Mouse (Mus musculus) left cerebral cortex, adult 18-20 months (tissue): ENCODE data around the gene Bphl. TPM values are rescaled to one million over a fixed set of nuclear protein-coding genes. Genes with fewer than 3 reads are reported as not detected.

Source experiments
- DNase-seq, 2 experiments: peaks; one replicate each; pipeline ENCODE4 v3.0.0; 2021 to 2022; ENCODE audit warnings: low spot score in 2 of 2, mixed read lengths in 1 of 2
- total RNA-seq, 2 experiments: library from RNA; stranded (reverse); gene quantifications; 2 replicates each; pipeline ENCODE4 v1.2.3; 2021

The Bphl gene
- total RNA-seq, 2 experiments from 2014 or later = 44.4 to 50.6 TPM

DNA sequence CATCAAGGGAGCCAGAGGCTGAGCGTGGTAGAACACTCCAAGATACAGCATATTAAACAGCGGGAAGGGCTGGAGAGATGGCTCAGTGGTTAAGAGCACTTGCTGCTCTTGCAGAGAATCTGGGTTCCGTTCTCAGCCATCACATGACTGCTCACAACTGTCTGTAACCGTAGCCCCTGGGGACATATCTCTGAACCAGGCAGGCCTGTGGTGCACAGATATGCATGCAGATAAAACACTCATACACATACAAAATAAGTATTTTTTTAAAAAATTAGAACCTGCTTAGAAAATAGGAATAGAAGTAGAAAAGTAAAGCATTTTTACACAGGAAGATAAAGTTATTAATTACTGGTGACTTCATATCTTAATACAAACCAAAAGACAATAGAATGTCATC is 81.4 kb downstream of the Bphl start:
- no peak for DNase-seq

DNA sequence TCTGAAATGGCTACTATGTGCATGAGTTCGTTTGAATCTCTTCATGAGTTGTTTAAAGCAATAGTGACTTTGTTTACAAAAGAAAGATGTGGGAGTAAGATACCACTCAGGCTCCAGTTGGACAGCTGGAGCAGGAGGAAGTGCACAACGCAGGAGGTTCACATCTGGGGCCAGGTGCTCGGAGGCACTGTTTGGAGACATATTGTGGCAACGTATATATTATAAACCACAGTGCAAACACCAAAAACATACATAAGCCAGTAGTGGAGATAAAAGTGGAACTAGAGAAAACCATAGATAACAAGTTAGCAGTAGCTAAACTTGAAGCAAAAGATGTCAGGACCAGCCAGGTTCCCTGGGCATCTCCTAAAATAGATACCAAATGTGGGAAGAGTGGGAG is 82.0 kb downstream of the Bphl start:
- DNase-seq = no peak

DNA sequence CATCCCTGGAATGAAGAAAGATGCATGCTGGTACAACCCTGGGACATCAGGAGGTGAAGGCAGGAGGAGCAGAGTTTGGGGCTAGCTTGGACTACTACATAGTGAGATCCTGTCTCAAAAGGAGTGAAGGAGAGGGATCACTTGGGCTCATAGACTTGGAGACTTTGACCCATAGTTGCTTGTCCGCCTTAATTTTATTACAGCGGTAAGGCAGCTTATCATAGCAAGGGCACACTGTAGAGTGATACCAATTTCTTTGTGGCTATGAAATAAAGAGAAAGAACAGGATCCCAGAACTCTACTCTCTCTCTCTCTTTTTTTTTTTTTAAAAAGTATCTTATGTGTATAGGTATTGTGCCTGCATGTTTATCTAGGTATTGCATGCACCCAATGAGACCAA is 83.1 kb downstream of the Bphl start:
- DNase-seq = no peak

Other genes starting within 250 kb of the Bphl start
- not detected for gene Serpinb6e, start 194.2 kb upstream of the Bphl start, total RNA-seq
- gene Serpinb6c, start 131.9 kb upstream of the Bphl start, total RNA-seq = 1 to 10 TPM; 1.1 to 1.2 TPM
- gene Nqo2, start 72.9 kb upstream of the Bphl start, total RNA-seq = 1 to 10 TPM; 6.2 to 6.7 TPM
- 1 to 10 TPM; 5.2 to 5.8 TPM for gene Ripk1, start 35.2 kb upstream of the Bphl start, total RNA-seq
- gene Serpinb6a, start 34.8 kb upstream of the Bphl start, total RNA-seq = 10 to 100 TPM; 39.4 to 40.8 TPM
- 100 to 1,000 TPM; 781 to 791 TPM for gene Tubb2a, start 40.4 kb downstream of the Bphl start, total RNA-seq
- gene Tubb2b, start 92.9 kb downstream of the Bphl start, total RNA-seq = 100 to 1,000 TPM; 169 to 171 TPM
- gene Psmg4, start 125.4 kb downstream of the Bphl start, total RNA-seq = 10 to 100 TPM; 17.0 to 20.6 TPM